Mouse (Mus musculus) cortical plate, adult 2 months (tissue): ENCODE results near the gene Zcchc13.

Experiments used
- CTCF ChIP-seq: fragments of 200-500 bp; IDR thresholded peaks from 2 replicates; pipeline ENCODE4 v1.5.1; 2011; ENCODE audit warnings: mild to moderate bottlenecking, control low read depth, low read length; ENCODE audit not compliant: insufficient read depth; ENCODE audit errors: extremely low read depth
- POLR2A ChIP-seq: fragments of 200-500 bp; IDR thresholded peaks from 2 replicates; pipeline ENCODE4 v1.6.1; 2011; ENCODE audit warnings: mild to moderate bottlenecking, low read length, control low read depth; ENCODE audit not compliant: insufficient read depth; ENCODE audit errors: extremely low read depth

DNA sequence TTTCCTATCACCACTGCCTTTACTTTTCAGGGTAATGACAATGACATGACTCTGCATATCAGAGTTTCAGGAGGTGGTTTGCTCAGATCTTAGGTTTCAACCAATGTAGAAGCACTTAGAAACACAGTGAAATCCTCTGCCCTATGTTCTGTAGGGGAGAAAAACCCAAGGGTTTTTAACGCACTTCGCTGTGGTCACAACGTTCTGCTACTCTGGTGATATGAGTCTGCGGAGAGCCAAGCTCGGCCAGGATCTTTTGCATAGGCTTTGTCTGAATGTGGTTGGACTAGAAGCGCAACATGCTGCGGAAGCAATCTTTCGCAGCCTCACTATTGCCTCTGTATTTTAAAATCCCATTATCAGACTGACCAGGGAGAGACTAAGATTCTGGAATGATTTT, 8.6 kb upstream of the Zcchc13 start:
- TF ChIP-seq CTCF (no peak), POLR2A (no peak)
